Mouse (Mus musculus): ENCODE results near the gene Slc2a13. TPM values are rescaled to one million over a fixed set of nuclear protein-coding genes. Genes with fewer than 3 reads are reported as not detected.

The Slc2a13 gene
- polyA plus RNA-seq (2015; fragmentation: Nextera tagmentation; extraction: Ambion mirVana): 5.0 and 5.1 TPM in 2 replicates

GRCm38 (mm10) chr15:91573111-91573538, at the start of gene Slc2a13:
Gene Slc2a13, minus strand, starts transcription at chr15:91573261.
- H3K4me1 ChIP-seq (replicated peaks): peaks cover 38% of the 10 kb centered on the region
- H3K36me3 ChIP-seq: no peaks in the 10 kb centered on the region
- H3K4me3 ChIP-seq: peak within 1 kb of the TSS; percentile 96
- ATAC-seq (ENCODE audit: low FRiP score, low read depth): peak; percentile 97
- peak within 1 kb of the TSS; percentile 82 for H3K4me2 ChIP-seq
- 1% methylated on average over 25 of the region's 26 CpGs for WGBS
- H3K27ac ChIP-seq (replicated peaks): peak within 1 kb of the TSS; percentile 90
- peak within 1 kb of the TSS; percentile 94 for H3K9ac ChIP-seq
- no peaks in the 10 kb centered on the region for H3K9me3 ChIP-seq
- no peaks in the 10 kb centered on the region for H3K27me3 ChIP-seq

GRCm38 (mm10) chr15:91616016-91616415, 43.0 kb upstream of the Slc2a13 start:
- Histone ChIP-seq H3K9ac (no peak overlapping the region), H3K4me2 (no peak overlapping the region), H3K27me3 (no peaks in the 10 kb centered on the region), H3K9me3 (no peaks in the 10 kb centered on the region), H3K4me1 (replicated peaks) (peaks cover 11% of the 10 kb centered on the region; the same call in 1 of the 2 replicates), H3K4me3 (no peak overlapping the region), H3K27ac (replicated peaks) (no peak overlapping the region), H3K36me3 (no peaks in the 10 kb centered on the region)
- ATAC-seq (ENCODE audit: low FRiP score, low read depth): no peak
- 83% methylated on average over 12 of the region's 12 CpGs for WGBS

GRCm38 (mm10) chr15:91615532-91615931, 42.5 kb upstream of the Slc2a13 start:
- ATAC-seq (ENCODE audit: low FRiP score, low read depth): no peak
- H3K4me3 ChIP-seq: no peak overlapping the region
- H3K9ac ChIP-seq: no peak overlapping the region
- no peaks in the 10 kb centered on the region for H3K27me3 ChIP-seq
- H3K4me2 ChIP-seq: no peak overlapping the region
- H3K36me3 ChIP-seq: no peaks in the 10 kb centered on the region
- 88% methylated on average over 4 of the region's 4 CpGs for WGBS
- H3K4me1 ChIP-seq (replicated peaks): peaks cover 11% of the 10 kb centered on the region; the same call in 1 of the 2 replicates
- H3K9me3 ChIP-seq: no peaks in the 10 kb centered on the region
- no peak overlapping the region for H3K27ac ChIP-seq (replicated peaks)

GRCm38 (mm10) chr15:91613981-91614665, 41.1 kb upstream of the Slc2a13 start:
- peak; percentile 73; the same call in 1 of the 2 replicates for ATAC-seq (ENCODE audit: low FRiP score, low read depth)
- no peaks in the 10 kb centered on the region for H3K9me3 ChIP-seq
- WGBS: 68% methylated on average over 11 of the region's 11 CpGs

GRCm38 (mm10) chr15:91609713-91610112, 36.7 kb upstream of the Slc2a13 start:
- no peak overlapping the region for H3K27ac ChIP-seq (replicated peaks)
- H3K4me3 ChIP-seq: no peak overlapping the region
- H3K36me3 ChIP-seq: no peaks in the 10 kb centered on the region
- H3K9me3 ChIP-seq: no peaks in the 10 kb centered on the region
- 31% methylated on average over 8 of the region's 8 CpGs for WGBS
- no peaks in the 10 kb centered on the region for H3K27me3 ChIP-seq
- no peak for ATAC-seq (ENCODE audit: low FRiP score, low read depth)
- peaks cover 11% of the 10 kb centered on the region; the same call in 1 of the 2 replicates for H3K4me1 ChIP-seq (replicated peaks)
- no peak overlapping the region for H3K9ac ChIP-seq
- H3K4me2 ChIP-seq: no peak overlapping the region

More at GRCm38 (mm10) chr15:91613981-91614665, 41.1 kb upstream of the Slc2a13 start:
- Histone ChIP-seq H3K4me3 (no peak overlapping the region), H3K27me3 (no peaks in the 10 kb centered on the region), H3K27ac (replicated peaks) (peak overlapping the region; percentile 71), H3K36me3 (no peaks in the 10 kb centered on the region), H3K9ac (no peak overlapping the region), H3K4me1 (replicated peaks) (peaks cover 11% of the 10 kb centered on the region; the same call in 1 of the 2 replicates), H3K4me2 (no peak overlapping the region)

GRCm38 (mm10) chr15:91608811-91609210, 35.8 kb upstream of the Slc2a13 start:
- Histone ChIP-seq H3K9me3 (no peaks in the 10 kb centered on the region), H3K4me2 (no peak overlapping the region), H3K4me1 (replicated peaks) (peaks cover 3% of the 10 kb centered on the region; the same call in 1 of the 2 replicates), H3K27ac (replicated peaks) (no peak overlapping the region), H3K9ac (no peak overlapping the region), H3K27me3 (no peaks in the 10 kb centered on the region), H3K4me3 (no peak overlapping the region), H3K36me3 (no peaks in the 10 kb centered on the region)
- ATAC-seq (ENCODE audit: low FRiP score, low read depth): no peak
- 76% methylated on average over 2 of the region's 2 CpGs for WGBS

- no peak overlapping the region for H3K4me2 ChIP-seq
- no peaks in the 10 kb centered on the region for H3K27me3 ChIP-seq
- no peaks in the 10 kb centered on the region for H3K4me1 ChIP-seq (replicated peaks)
- H3K4me3 ChIP-seq: no peak overlapping the region
- H3K9me3 ChIP-seq: no peaks in the 10 kb centered on the region
- H3K36me3 ChIP-seq: no peaks in the 10 kb centered on the region
- no peak for ATAC-seq (ENCODE audit: low FRiP score, low read depth)
- no peak overlapping the region for H3K27ac ChIP-seq (replicated peaks)
- WGBS: 69% methylated on average over 7 of the region's 7 CpGs
- H3K9ac ChIP-seq: no peak overlapping the region
These were observed 28.1 kb upstream of the Slc2a13 start for GRCm38 (mm10) chr15:91601197-91601596.

GRCm38 (mm10) chr15:91597290-91597689, 24.2 kb upstream of the Slc2a13 start:
- H3K4me2 ChIP-seq: no peak overlapping the region
- no peak for ATAC-seq (ENCODE audit: low FRiP score, low read depth)
- no peak overlapping the region for H3K27ac ChIP-seq (replicated peaks)
- H3K4me1 ChIP-seq (replicated peaks): no peaks in the 10 kb centered on the region
- H3K4me3 ChIP-seq: no peak overlapping the region
- H3K36me3 ChIP-seq: no peaks in the 10 kb centered on the region
- 85% methylated on average over 5 of the region's 5 CpGs for WGBS
- H3K9me3 ChIP-seq: no peaks in the 10 kb centered on the region
- no peak overlapping the region for H3K9ac ChIP-seq
- no peaks in the 10 kb centered on the region for H3K27me3 ChIP-seq

GRCm38 (mm10) chr15:91574492-91574891, 1.4 kb upstream of the Slc2a13 start:
- Histone ChIP-seq H3K9me3 (no peaks in the 10 kb centered on the region), H3K4me2 (no peak overlapping the region), H3K36me3 (no peaks in the 10 kb centered on the region), H3K27me3 (no peaks in the 10 kb centered on the region), H3K9ac (no peak overlapping the region), H3K4me3 (no peak overlapping the region), H3K4me1 (replicated peaks) (peaks cover 37% of the 10 kb centered on the region), H3K27ac (replicated peaks) (no peak overlapping the region)
- no peak for ATAC-seq (ENCODE audit: low FRiP score, low read depth)
- WGBS: 33% methylated on average over 8 of the region's 8 CpGs

- Histone ChIP-seq H3K27me3 (no peaks in the 10 kb centered on the region), H3K27ac (replicated peaks) (peak overlapping the region; percentile 90), H3K4me2 (peak overlapping the region; percentile 82), H3K4me3 (peak overlapping the region; percentile 96), H3K36me3 (no peaks in the 10 kb centered on the region), H3K4me1 (replicated peaks) (peaks cover 38% of the 10 kb centered on the region), H3K9me3 (no peaks in the 10 kb centered on the region), H3K9ac (peak overlapping the region; percentile 94)
- WGBS: under 1% methylated on average over 72 of the region's 91 CpGs
- peak; percentile 88 for ATAC-seq (ENCODE audit: low FRiP score, low read depth)
These were observed 516 bp downstream of the Slc2a13 start for GRCm38 (mm10) chr15:91572421-91573069.

- Histone ChIP-seq H3K36me3 (no peaks in the 10 kb centered on the region), H3K27me3 (no peaks in the 10 kb centered on the region), H3K9me3 (no peaks in the 10 kb centered on the region), H3K4me2 (peak overlapping the region; percentile 82), H3K27ac (replicated peaks) (no peak overlapping the region), H3K4me3 (peak overlapping the region; percentile 96), H3K4me1 (replicated peaks) (peaks cover 38% of the 10 kb centered on the region), H3K9ac (peak overlapping the region; percentile 94)
- WGBS: 7% methylated on average over 8 of the region's 8 CpGs
- no peak for ATAC-seq (ENCODE audit: low FRiP score, low read depth)
These were observed 1.1 kb downstream of the Slc2a13 start for GRCm38 (mm10) chr15:91571981-91572380.

- H3K4me3 ChIP-seq: no peak overlapping the region
These were observed 6.3 kb downstream of the Slc2a13 start for GRCm38 (mm10) chr15:91566784-91567183.

More at GRCm38 (mm10) chr15:91566784-91567183, 6.3 kb downstream of the Slc2a13 start:
- Histone ChIP-seq H3K27me3 (no peaks in the 10 kb centered on the region), H3K9ac (no peak overlapping the region), H3K4me2 (no peak overlapping the region), H3K4me1 (replicated peaks) (peaks cover 36% of the 10 kb centered on the region), H3K27ac (replicated peaks) (no peak overlapping the region), H3K9me3 (no peaks in the 10 kb centered on the region), H3K36me3 (no peaks in the 10 kb centered on the region)
- ATAC-seq (ENCODE audit: low FRiP score, low read depth): no peak
- WGBS: 62% methylated on average over 8 of the region's 8 CpGs
